Mouse (Mus musculus) cerebellum, adult 2 months (tissue): ENCODE results near the gene Lrrc45. TPM values are rescaled to one million over a fixed set of nuclear protein-coding genes. Genes with fewer than 3 reads are reported as not detected.
"Not testable (repeated sequence)": the region's sequence is repeated elsewhere in the genome, so short reads cannot be mapped to it uniquely, and the experiment has no call there.

Source experiments
- DNase-seq, 2 experiments: peaks; one replicate each; pipeline ENCODE4 v3.0.0; 2021
- H3K27ac ChIP-seq: fragments of 200-500 bp; 2 replicates; pipeline ENCODE4 v1.5.1; 2012; ENCODE audit warnings: low read length, control low read depth, inconsistent platforms; ENCODE audit not compliant: insufficient read depth
- H3K27me3 ChIP-seq: fragments of 200-500 bp; 2 replicates; pipeline ENCODE4 v1.6.1; 2012; ENCODE audit warnings: inconsistent platforms, mild to moderate bottlenecking, low read length, moderate library complexity; ENCODE audit not compliant: control insufficient read depth, insufficient read depth
- H3K4me1 ChIP-seq: fragments of 200-500 bp; 2 replicates; pipeline ENCODE4 v1.6.1; 2011; ENCODE audit warnings: low read length; ENCODE audit not compliant: control insufficient read depth, insufficient read depth
- H3K4me3 ChIP-seq: fragments of 200-500 bp; replicated peaks from 2 replicates; pipeline ENCODE3; 2011; ENCODE audit warnings: mild to moderate bottlenecking, low read depth, low read length, control low read depth; ENCODE audit not compliant: insufficient read depth
- CTCF ChIP-seq: fragments of 200-500 bp; IDR thresholded peaks from 2 replicates; pipeline ENCODE4 v1.5.1; 2011; ENCODE audit warnings: low read depth, mild to moderate bottlenecking, control low read depth, low read length, moderate library complexity, borderline replicate concordance; ENCODE audit not compliant: insufficient read depth
- POLR2A ChIP-seq: fragments of 200-500 bp; IDR thresholded peaks from 2 replicates; pipeline ENCODE4 v1.6.1; 2011; ENCODE audit warnings: low read length, control low read depth, borderline replicate concordance; ENCODE audit not compliant: insufficient read depth
- WGBS: fragments of 180-500 bp; shearing (Covaris S2); methylation state at CpG from one replicate; pipeline ENCODE4 v1.1.7; 2018; 5-methylcytosine and 5-hydroxymethylcytosine counted together
- polyA plus RNA-seq: library from polyadenylated mRNA; depleted of rRNA; stranded (reverse); fragments of >200 nt; gene quantifications from 2 replicates; pipeline ENCODE4 v1.2.3, GENCODE M21; 2012

Lrrc45 gene
- polyA plus RNA-seq, 1 experiment = 96.0 TPM

GRCm38 (mm10) chr11:120726243-120727168, 12.8 kb downstream of the Lrrc45 start:
- TF ChIP-seq POLR2A (no peak), CTCF (no peak)
- peaks cover 5% of the 10 kb centered on the region for H3K4me1 ChIP-seq
- WGBS = 19% methylated on average over 36 of the region's 36 CpGs
- H3K27me3 ChIP-seq = no peaks in the 10 kb centered on the region
- no peak overlapping the region for H3K27ac ChIP-seq
- H3K4me3 ChIP-seq = peak overlapping the region; percentile 61
- no peak for DNase-seq

GRCm38 (mm10) chr11:120727169-120727527, 13.4 kb downstream of the Lrrc45 start, which contains the start of gene Dcxr:
Gene Dcxr, minus strand, starts transcription at chr11:120727281.
- H3K4me1 ChIP-seq = peaks cover under 1% of the 10 kb centered on the region; the same call in 1 of the 2 replicates
- WGBS = 3% methylated on average over 14 of the region's 14 CpGs
- DNase-seq = peak; percentile 81 to 89
- H3K27me3 ChIP-seq = no peaks in the 10 kb centered on the region
- peak; percentile 46; the same call in 1 of the 2 replicates for TF ChIP-seq CTCF
- peak; percentile 17; the same call in 1 of the 2 replicates for TF ChIP-seq POLR2A
- H3K4me3 ChIP-seq = peak within 1 kb of the TSS; percentile 61
- no peak within 1 kb of the TSS for H3K27ac ChIP-seq

- TF ChIP-seq CTCF = no peak
- DNase-seq = no peak
- Histone ChIP-seq H3K27ac (no peak overlapping the region), H3K27me3 (no peaks in the 10 kb centered on the region), H3K4me1 (no peaks in the 10 kb centered on the region; the same call in 1 of the 2 replicates), H3K4me3 (no peak overlapping the region)
- whole genome bisulfite sequencing = 59% methylated on average over 12 of the region's 12 CpGs
Observed at GRCm38 (mm10) chr11:120727564-120727963, 13.8 kb downstream of the Lrrc45 start.

- TF ChIP-seq CTCF = no peak
- TF ChIP-seq POLR2A = no peak
- H3K27ac ChIP-seq = no peak overlapping the region
- H3K27me3 ChIP-seq = no peaks in the 10 kb centered on the region
- WGBS = 77% methylated on average over 11 of the region's 11 CpGs
- H3K4me3 ChIP-seq = no peak overlapping the region
- no peaks in the 10 kb centered on the region; the same call in 1 of the 2 replicates for H3K4me1 ChIP-seq
- no peak for DNase-seq
Observed at GRCm38 (mm10) chr11:120728530-120729240, 15.0 kb downstream of the Lrrc45 start.

GRCm38 (mm10) chr11:120729432-120730050, 15.8 kb downstream of the Lrrc45 start:
- H3K27me3 ChIP-seq = not testable (repeated sequence)

GRCm38 (mm10) chr11:120730331-120730870, 16.7 kb downstream of the Lrrc45 start:
- 87% methylated on average over 10 of the region's 10 CpGs for WGBS
- Histone ChIP-seq H3K27me3 (no peaks in the 10 kb centered on the region), H3K4me1 (no peaks in the 10 kb centered on the region; the same call in 1 of the 2 replicates), H3K4me3 (no peak overlapping the region), H3K27ac (no peak overlapping the region)
- TF ChIP-seq CTCF (no peak), POLR2A (no peak)
- no peak for DNase-seq

More at GRCm38 (mm10) chr11:120729432-120730050, 15.8 kb downstream of the Lrrc45 start:
- not testable (repeated sequence) for H3K27ac ChIP-seq, H3K4me1 ChIP-seq, H3K4me3 ChIP-seq, DNase-seq
- 5% methylated on average over 17 of the region's 21 CpGs for WGBS

- TF ChIP-seq POLR2A (no peak), CTCF (no peak)
- no peaks in the 10 kb centered on the region for H3K27me3 ChIP-seq
- no peak overlapping the region for H3K4me3 ChIP-seq
- no peaks in the 10 kb centered on the region; the same call in 1 of the 2 replicates for H3K4me1 ChIP-seq
- no peak overlapping the region for H3K27ac ChIP-seq
- 100% methylated on average over 1 of the region's 1 CpGs for WGBS
- DNase-seq = no peak
Observed at GRCm38 (mm10) chr11:120731395-120731794, 17.7 kb downstream of the Lrrc45 start.
